ENCODE assay signal across 21 mouse cellular contexts in the genomic region with DNA sequence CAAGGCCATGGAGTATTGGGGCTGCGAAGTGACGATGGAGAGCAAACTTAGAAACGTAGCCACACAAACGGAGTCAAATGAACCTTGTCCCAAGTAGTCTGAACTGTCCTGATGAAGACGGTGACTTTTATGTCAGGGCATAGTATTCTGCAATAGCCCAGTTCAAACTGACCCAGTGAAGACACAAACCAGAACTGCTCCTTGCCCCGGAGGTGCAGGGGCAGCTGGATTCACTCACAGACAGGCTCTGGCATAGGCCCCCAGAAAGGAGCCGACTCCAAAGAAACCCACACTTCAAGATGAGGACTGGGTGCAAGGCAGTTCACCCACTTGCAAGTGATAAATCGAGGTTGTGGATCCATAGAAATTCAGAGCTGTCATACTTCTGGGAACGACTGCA. TPM values are rescaled to one million over a fixed set of nuclear protein-coding genes. Genes with fewer than 3 reads are reported as not detected.
"Had no signal": no experiment of that assay in that cellular context is flagged by ENCODE, and none has a peak within 500 bp of the region (broad histone marks: within the 10 kb centered on the region; RNA-seq: fewer than 3 reads in every experiment).

No protein-coding gene starts in this region.

- DNase-seq: liver, embryonic 13.5 days; liver, postnatal 0 days; lung, embryonic 14.5 days; midbrain, embryonic 14.5 days; retina, postnatal 1 day; right cerebral cortex, adult 18-20 months; right cerebral cortex, postnatal 25 days; right cerebral cortex, postnatal 4 days; spleen, adult 18-20 months; thymus, adult 18-20 months; thymus, postnatal 14 days; thymus, postnatal 36 days had no signal

- H3K9me3 ChIP-seq: liver, embryonic 13.5 days; liver, embryonic 15.5 days; neural tube, embryonic 13.5 days; neural tube, embryonic 15.5 days had no signal

- H3K27me3 ChIP-seq: liver, embryonic 13.5 days; liver, embryonic 15.5 days; megakaryocyte, embryonic 14.5 days; midbrain, embryonic 12.5 days; neural tube, embryonic 13.5 days; neural tube, embryonic 15.5 days had no signal

- H3K4me3 ChIP-seq: liver, embryonic 13.5 days; liver, embryonic 15.5 days; megakaryocyte, embryonic 14.5 days; midbrain, embryonic 12.5 days; myocyte; neural tube, embryonic 13.5 days; neural tube, embryonic 15.5 days had no signal

- H3K27ac ChIP-seq: liver, embryonic 13.5 days; liver, embryonic 15.5 days; macrophage; midbrain, embryonic 12.5 days; neural tube, embryonic 13.5 days; neural tube, embryonic 15.5 days had no signal

- H3K9ac ChIP-seq: liver, embryonic 13.5 days; liver, embryonic 15.5 days; liver, postnatal 0 days; lung, embryonic 14.5 days; midbrain, embryonic 12.5 days; neural tube, embryonic 13.5 days; neural tube, embryonic 15.5 days had no signal

- H3K4me2 ChIP-seq: liver, embryonic 13.5 days; liver, embryonic 15.5 days; lung, embryonic 14.5 days; midbrain, embryonic 12.5 days; neural tube, embryonic 13.5 days; neural tube, embryonic 15.5 days had no signal

- ATAC-seq: liver, postnatal 0 days; midbrain, embryonic 16.5 days had no signal

RNA-seq across cellular contexts. Expression of a gene that starts 4.7 kb away (rescaled TPM):
- polyA plus RNA-seq: macrophage; small intestine, adult 2 months had no signal
